Mouse (Mus musculus) heart, embryonic 14.5 days (tissue): ENCODE results near the gene Olfr765. TPM values are rescaled to one million over a fixed set of nuclear protein-coding genes. Genes with fewer than 3 reads are reported as not detected.
"Not testable (repeated sequence)": the region's sequence is repeated elsewhere in the genome, so short reads cannot be mapped to it uniquely, and the experiment has no call there.

Experiments used
- ATAC-seq: fragments of 200-750 bp; cut with Nextera tagmentation; 2 replicates; pipeline ENCODE4 v1.8.0; 2017; ENCODE audit warnings: low read depth, moderate TSS enrichment; ENCODE audit not compliant: insufficient number of reproducible peaks, insufficient read depth, low FRiP score
- H3K27ac ChIP-seq, 2 experiments: fragments of 200-500 bp in 1 of 2; fragments of 300-500 bp in 1 of 2; sonication (generic) in 1 of 2; replicated peaks in 1 of 2; 2 replicates each; pipeline ENCODE4 v1.5.1; 2012 to 2014; ENCODE audit warnings: low read depth in 2 of 2, low read length in 2 of 2, control low read depth in 1 of 2, mild to moderate bottlenecking in 1 of 2, mixed read lengths in 1 of 2; ENCODE audit not compliant: control insufficient read depth in 1 of 2, insufficient read depth in 1 of 2
- H3K27me3 ChIP-seq: fragments of 300-500 bp; sonication (generic); 2 replicates; pipeline ENCODE4 v1.6.1; 2014; ENCODE audit warnings: mild to moderate bottlenecking, low read length, control low read depth; ENCODE audit not compliant: control insufficient read depth, insufficient read depth
- H3K36me3 ChIP-seq: fragments of 300-500 bp; sonication (generic); 2 replicates; pipeline ENCODE4 v1.6.1; 2014; ENCODE audit warnings: mild to moderate bottlenecking, control low read depth, low read length, mixed read lengths; ENCODE audit not compliant: control insufficient read depth, insufficient read depth
- H3K4me1 ChIP-seq, 2 experiments: fragments of 200-500 bp in 1 of 2; fragments of 300-500 bp in 1 of 2; sonication (generic) in 1 of 2; 2 replicates each; pipeline ENCODE4 v1.6.1; 2012 to 2014; ENCODE audit warnings: low read length in 2 of 2, control low read depth in 1 of 2, mixed read lengths in 1 of 2; ENCODE audit not compliant: control insufficient read depth in 2 of 2, insufficient read depth in 2 of 2
- H3K4me2 ChIP-seq: fragments of 300-500 bp; sonication (generic); 2 replicates; pipeline ENCODE4 v1.6.1; 2014; ENCODE audit warnings: mild to moderate bottlenecking, low read length
- H3K4me3 ChIP-seq, 2 experiments: fragments of 200-500 bp in 1 of 2; fragments of 300-500 bp in 1 of 2; sonication (generic) in 1 of 2; 2 replicates each; pipeline ENCODE4 v1.5.1; 2012 to 2014; ENCODE audit warnings: low read length in 2 of 2, mild to moderate bottlenecking in 2 of 2, control low read depth in 1 of 2, low read depth in 1 of 2, moderate library complexity in 1 of 2; ENCODE audit not compliant: control insufficient read depth in 1 of 2, insufficient read depth in 1 of 2
- H3K9ac ChIP-seq: fragments of 300-500 bp; sonication (generic); 2 replicates; pipeline ENCODE4 v1.6.1; 2014; ENCODE audit warnings: mild to moderate bottlenecking, low read length
- H3K9me3 ChIP-seq: fragments of 300-500 bp; sonication (generic); 2 replicates; pipeline ENCODE4 v1.6.1; 2016; ENCODE audit warnings: low read length, control low read depth; ENCODE audit not compliant: control insufficient read depth
- WGBS: fragments of 180-500 bp; shearing (Covaris S2); extraction: QIAGEN DNeasy Blood & Tissue Kit; methylation state at CpG from one replicate; pipeline ENCODE4 v1.1.7; 2014; 5-methylcytosine and 5-hydroxymethylcytosine counted together
- polyA plus RNA-seq: library from polyadenylated mRNA; unstranded; fragments of >200 nt; fragmentation: Nextera tagmentation; extraction: Ambion mirVana; gene quantifications from 2 replicates; pipeline ENCODE4 v1.2.1, GENCODE M21; 2014

Gene Olfr765
- polyA plus RNA-seq, result not detected in 2 replicates

GRCm38 (mm10) chr10:129049898-129050297, at the start of gene Olfr765:
Gene Olfr765 (minus strand): TSS chr10:129049998.
- H3K9ac ChIP-seq, H3K27ac ChIP-seq, ATAC-seq, H3K27me3 ChIP-seq, H3K4me1 ChIP-seq, H3K4me3 ChIP-seq, H3K9me3 ChIP-seq, H3K36me3 ChIP-seq, H3K4me2 ChIP-seq: not testable (repeated sequence)

GRCm38 (mm10) chr10:129099275-129099674, 49.5 kb upstream of the Olfr765 start, which contains the start of gene Olfr768:
Gene Olfr768 (minus strand): TSS chr10:129099375.
- Histone ChIP-seq H3K4me2 (no peak within 1 kb of the TSS), H3K4me3 (no peak within 1 kb of the TSS), H3K36me3 (no peaks in the 10 kb centered on the region), H3K4me1 (no peaks in the 10 kb centered on the region), H3K27me3 (no peaks in the 10 kb centered on the region), H3K27ac (no peak within 1 kb of the TSS), H3K9ac (no peak within 1 kb of the TSS), H3K9me3 (no peaks in the 10 kb centered on the region)
- whole genome bisulfite sequencing, result 65% methylated on average over 1 of the region's 1 CpGs
- no peak for ATAC-seq

GRCm38 (mm10) chr10:129082810-129083209, 33.0 kb upstream of the Olfr765 start, which contains the start of gene Olfr767:
Gene Olfr767 (minus strand): TSS chr10:129082910.
- not testable (repeated sequence) for H3K4me2 ChIP-seq, H3K4me3 ChIP-seq, H3K27me3 ChIP-seq, ATAC-seq, H3K9ac ChIP-seq, H3K36me3 ChIP-seq, H3K27ac ChIP-seq, H3K9me3 ChIP-seq, H3K4me1 ChIP-seq

- no peak within 1 kb of the TSS for H3K4me3 ChIP-seq
- H3K4me1 ChIP-seq, result no peaks in the 10 kb centered on the region
- H3K9ac ChIP-seq, result no peak within 1 kb of the TSS
- no peak for ATAC-seq
- H3K9me3 ChIP-seq, result no peaks in the 10 kb centered on the region
- H3K4me2 ChIP-seq, result no peak within 1 kb of the TSS
- WGBS, result 73% methylated on average over 2 of the region's 2 CpGs
- H3K27ac ChIP-seq, result no peak within 1 kb of the TSS
- H3K27me3 ChIP-seq, result no peaks in the 10 kb centered on the region
- H3K36me3 ChIP-seq, result no peaks in the 10 kb centered on the region
Measured at GRCm38 (mm10) chr10:129068877-129069276, 19.1 kb upstream of the Olfr765 start, which contains the start of gene Olfr766-ps1. Gene Olfr766-ps1 (minus strand): TSS chr10:129068977.

- no peak within 1 kb of the TSS for H3K4me2 ChIP-seq
- no peaks in the 10 kb centered on the region for H3K9me3 ChIP-seq
- no peaks in the 10 kb centered on the region for H3K36me3 ChIP-seq
- no peak for ATAC-seq
- no peaks in the 10 kb centered on the region for H3K4me1 ChIP-seq
- 65% methylated on average over 3 of the region's 3 CpGs for WGBS
- no peak within 1 kb of the TSS for H3K27ac ChIP-seq
- H3K4me3 ChIP-seq, result no peak within 1 kb of the TSS
- no peak within 1 kb of the TSS for H3K9ac ChIP-seq
- no peaks in the 10 kb centered on the region for H3K27me3 ChIP-seq
Measured at GRCm38 (mm10) chr10:129039796-129040195, 10.0 kb downstream of the Olfr765 start, which contains the start of gene Olfr764-ps1. Gene Olfr764-ps1 (minus strand): TSS chr10:129039896.

GRCm38 (mm10) chr10:129028343-129028742, 21.5 kb downstream of the Olfr765 start:
- Histone ChIP-seq H3K4me3 (no peak overlapping the region), H3K27ac (no peak overlapping the region), H3K27me3 (no peaks in the 10 kb centered on the region), H3K36me3 (no peaks in the 10 kb centered on the region), H3K9me3 (no peaks in the 10 kb centered on the region), H3K4me1 (no peaks in the 10 kb centered on the region), H3K9ac (no peak overlapping the region), H3K4me2 (no peak overlapping the region)
- no peak for ATAC-seq
- 65% methylated on average over 2 of the region's 2 CpGs for WGBS

- ATAC-seq, result no peak
- Histone ChIP-seq H3K9ac (no peak overlapping the region), H3K27me3 (no peaks in the 10 kb centered on the region), H3K27ac (no peak overlapping the region), H3K36me3 (no peaks in the 10 kb centered on the region), H3K4me3 (no peak overlapping the region), H3K4me1 (no peaks in the 10 kb centered on the region), H3K9me3 (no peaks in the 10 kb centered on the region), H3K4me2 (no peak overlapping the region)
- 59% methylated on average over 3 of the region's 3 CpGs for WGBS
Measured at GRCm38 (mm10) chr10:129026018-129026662, 23.7 kb downstream of the Olfr765 start.

GRCm38 (mm10) chr10:129023319-129023718, 26.5 kb downstream of the Olfr765 start:
- H3K4me1 ChIP-seq, result no peaks in the 10 kb centered on the region
- H3K9me3 ChIP-seq, result no peaks in the 10 kb centered on the region
- H3K36me3 ChIP-seq, result no peaks in the 10 kb centered on the region
- no peak overlapping the region for H3K9ac ChIP-seq
- no peak for ATAC-seq
- no peak overlapping the region for H3K4me3 ChIP-seq
- no peak overlapping the region for H3K4me2 ChIP-seq
- no peak overlapping the region for H3K27ac ChIP-seq
- no peaks in the 10 kb centered on the region for H3K27me3 ChIP-seq
